Mouse (Mus musculus) right cerebral cortex, adult 18-20 months (tissue): ENCODE measurements around the gene 1700012B07Rik.
A peak's percentile ranks its signal among the peaks of the same experiment; 100 is the strongest.

ENCODE experiments used
- DNase-seq: peaks from one replicate; pipeline ENCODE4 v3.0.0; 2022; ENCODE audit warnings: mixed read lengths

The 1700012B07Rik gene

GRCm38 (mm10) chr11:109845601-109846000 is 17.8 kb upstream of the 1700012B07Rik start:
- DNase-seq: no peak

GRCm38 (mm10) chr11:109844466-109844865 is 16.6 kb upstream of the 1700012B07Rik start:
- DNase-seq: no peak

- DNase-seq: no peak
Measured at GRCm38 (mm10) chr11:109830368-109830767, 2.5 kb upstream of the 1700012B07Rik start.

GRCm38 (mm10) chr11:109822280-109822679 is 5.6 kb downstream of the 1700012B07Rik start:
- no peak for DNase-seq

- DNase-seq: no peak
Measured at GRCm38 (mm10) chr11:109817405-109817804, 10.4 kb downstream of the 1700012B07Rik start.

DNA sequence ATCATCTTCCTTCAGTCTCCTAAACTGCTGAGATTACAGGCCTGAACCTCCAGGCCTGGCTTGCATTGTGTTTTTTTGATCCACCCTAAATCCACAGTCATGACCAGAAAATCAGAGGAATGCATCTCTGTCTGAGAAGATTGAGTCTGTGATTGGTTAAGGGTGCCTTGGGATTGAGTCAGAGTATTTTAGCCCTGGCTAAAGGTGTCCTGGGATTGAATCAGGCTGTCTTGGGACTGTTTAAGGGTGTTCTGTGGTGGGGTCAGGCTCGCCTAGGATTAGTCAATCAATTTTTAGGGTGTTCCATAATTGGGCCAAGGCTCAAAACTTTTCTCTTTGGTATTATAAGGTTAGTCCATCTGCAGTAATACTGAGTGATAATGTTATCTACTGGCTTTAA is 10.9 kb downstream of the 1700012B07Rik start:
- no peak for DNase-seq

DNA sequence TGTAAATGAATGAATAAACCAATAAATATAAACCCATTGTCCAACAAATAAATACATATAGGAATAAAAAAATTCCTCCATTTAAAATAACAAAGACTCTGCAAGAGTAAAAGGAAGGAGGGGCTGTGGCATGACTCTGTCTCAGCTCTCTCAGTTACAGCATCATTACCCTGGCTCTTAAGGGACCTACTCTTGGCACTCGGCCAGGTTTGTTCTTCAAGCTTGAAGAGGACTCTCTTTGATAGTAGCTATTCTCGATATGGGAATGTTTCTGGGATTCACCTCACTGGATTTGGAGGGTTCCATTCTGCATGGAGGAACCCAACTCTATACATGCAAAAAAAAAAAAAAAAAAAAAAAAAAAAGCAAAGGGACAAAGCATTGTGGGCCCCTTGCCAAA is 16.1 kb downstream of the 1700012B07Rik start:
- DNase-seq: no peak

DNA sequence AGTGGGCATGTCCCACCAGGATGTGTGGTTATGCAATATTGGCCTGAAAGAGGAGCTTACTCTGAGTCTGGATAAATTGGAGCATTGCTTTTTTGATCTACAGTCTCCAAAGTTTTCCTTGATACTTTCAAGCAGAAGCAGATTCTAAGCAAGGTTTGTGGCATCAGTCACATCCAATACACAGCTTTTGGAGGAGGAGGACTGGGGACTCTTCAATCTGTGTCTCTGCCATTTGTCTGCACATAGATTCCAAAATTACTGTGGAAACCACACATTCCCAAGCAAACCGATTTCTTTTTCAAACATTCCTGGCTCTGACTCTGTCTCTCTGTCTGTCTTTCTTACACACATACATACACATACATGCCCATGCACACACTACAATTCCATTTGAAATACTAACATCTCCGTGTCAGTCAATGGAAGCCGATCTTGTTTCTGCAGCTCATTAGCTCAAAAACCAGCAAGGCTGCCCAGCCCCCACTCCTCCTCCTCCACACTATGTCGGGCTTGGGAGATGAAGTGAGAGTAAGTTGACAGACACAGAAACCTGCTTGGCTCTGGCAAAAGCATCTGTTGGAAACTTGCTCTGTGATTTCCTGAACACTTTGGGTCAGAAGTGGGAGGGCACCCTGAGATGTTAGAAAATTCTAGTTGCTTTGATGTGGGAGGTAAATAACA is 18.5 kb downstream of the 1700012B07Rik start:
- DNase-seq: peak; percentile 30

- no peak for DNase-seq
Measured at GRCm38 (mm10) chr11:109801515-109801914, 26.3 kb downstream of the 1700012B07Rik start.

DNA sequence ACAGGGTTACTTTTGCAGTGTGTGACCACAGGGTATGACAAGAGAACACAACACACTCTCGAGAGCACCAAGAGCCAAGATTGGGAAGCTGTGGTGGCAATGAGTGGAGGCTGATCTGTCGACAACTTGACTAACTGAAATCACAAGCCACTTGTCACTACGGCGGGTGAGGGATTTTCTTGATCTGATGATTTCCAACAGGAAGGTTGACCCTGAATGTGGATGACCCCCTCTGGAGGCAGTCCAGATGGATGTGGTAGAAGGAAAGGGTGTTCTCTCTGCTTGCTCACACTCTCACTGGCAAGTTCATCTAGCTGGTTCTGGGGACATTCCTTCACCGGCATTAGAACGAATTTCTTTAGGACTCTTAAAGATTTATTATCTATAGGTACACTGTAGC is 30.3 kb downstream of the 1700012B07Rik start:
- DNase-seq: no peak

- DNase-seq: no peak
Measured at GRCm38 (mm10) chr11:109795536-109795935, 32.3 kb downstream of the 1700012B07Rik start.

GRCm38 (mm10) chr11:109793578-109793977 is 34.3 kb downstream of the 1700012B07Rik start:
- DNase-seq: peak; percentile 26

- DNase-seq: no peak
Measured at GRCm38 (mm10) chr11:109792401-109792997, 35.3 kb downstream of the 1700012B07Rik start.

DNA sequence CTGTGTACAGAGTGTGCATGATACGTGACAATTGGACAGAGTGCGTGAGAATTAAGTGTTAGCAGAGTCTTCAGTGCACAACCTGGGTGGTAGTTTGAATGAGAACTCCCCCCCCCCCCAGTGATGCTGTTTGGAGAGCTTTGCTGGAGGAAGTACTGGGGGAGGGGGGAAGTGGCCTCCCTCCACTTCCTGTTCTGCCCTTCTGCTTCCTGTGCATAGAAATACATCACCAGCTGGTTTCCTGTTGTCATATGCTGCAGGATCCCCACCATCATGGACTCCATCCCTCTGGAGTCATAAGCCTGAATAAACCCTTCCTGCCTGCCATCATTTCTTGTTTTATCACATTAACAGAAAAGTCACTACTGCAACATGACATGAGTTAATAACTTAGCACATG is 35.9 kb downstream of the 1700012B07Rik start:
- DNase-seq: no peak

GRCm38 (mm10) chr11:109790221-109790620 is 37.6 kb downstream of the 1700012B07Rik start:
- DNase-seq: no peak

- peak; percentile 24 for DNase-seq
Measured at GRCm38 (mm10) chr11:109785392-109785791, 42.5 kb downstream of the 1700012B07Rik start.

- DNase-seq: no peak
Measured at GRCm38 (mm10) chr11:109771381-109771780, 56.5 kb downstream of the 1700012B07Rik start.

- no peak for DNase-seq
Measured at GRCm38 (mm10) chr11:109770185-109770584, 57.7 kb downstream of the 1700012B07Rik start.

- no peak for DNase-seq
Measured at GRCm38 (mm10) chr11:109769091-109769490, 58.8 kb downstream of the 1700012B07Rik start.

GRCm38 (mm10) chr11:109760063-109760462 is 67.8 kb downstream of the 1700012B07Rik start:
- DNase-seq: no peak

- DNase-seq: no peak
Measured at GRCm38 (mm10) chr11:109758616-109759215, 69.1 kb downstream of the 1700012B07Rik start.

DNA sequence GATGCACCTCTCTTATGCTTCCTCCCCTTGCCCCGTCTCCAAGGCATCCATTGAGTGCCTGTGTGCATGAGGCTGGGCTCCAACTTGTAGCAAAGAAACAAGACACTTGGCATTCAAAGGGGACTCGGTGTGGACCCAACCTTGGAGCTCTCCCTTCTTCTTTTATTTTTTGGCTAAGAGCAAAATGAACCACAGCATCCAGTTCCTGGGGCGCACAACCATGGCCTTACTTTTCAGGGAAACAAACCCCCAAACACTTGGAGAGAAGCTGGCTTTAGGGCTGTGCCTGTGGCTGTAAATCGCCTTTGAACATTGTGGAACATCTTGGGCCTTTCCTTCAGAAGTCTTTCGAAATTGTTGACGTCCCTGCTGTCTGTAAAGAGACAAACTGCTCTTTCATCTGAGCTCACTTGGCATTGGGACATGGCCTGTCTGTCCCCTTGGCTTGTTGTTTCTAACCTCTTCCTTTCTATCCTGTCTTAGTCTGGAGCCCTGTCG is 73.7 kb downstream of the 1700012B07Rik start:
- DNase-seq: peak; percentile 34

- no peak for DNase-seq
Measured at GRCm38 (mm10) chr11:109751636-109752603, 75.9 kb downstream of the 1700012B07Rik start.
